Comparison of ENCODE assay signal across 11 mouse cellular contexts in genomic region chr1:106155087-106155567, GRCm38 (mm10). TPM values are rescaled to one million over a fixed set of nuclear protein-coding genes. Genes with fewer than 3 reads are reported as not detected.
A peak's percentile ranks its signal among the peaks of the same experiment; 100 is the strongest.
DNase-seq lines count a peak whose midpoint lies in the region; ATAC-seq and TF ChIP-seq lines count a peak whose summit lies in the region.
"Had no signal": no experiment of that assay in that cellular context is flagged by ENCODE, and none has a peak within 500 bp of the region (broad histone marks: within the 10 kb centered on the region; RNA-seq: fewer than 3 reads in every experiment).

No protein-coding gene starts in this region.

- ATAC-seq in hindbrain, postnatal 0 days = peak; percentile 88
- ATAC-seq in megakaryocyte progenitor cell, adult 5-6 weeks (replicated peaks; ENCODE audit: poor library complexity) = no peak

- H3K27me3 ChIP-seq in hindbrain, postnatal 0 days (ENCODE audit: insufficient read depth, low read length) = no peaks in the 10 kb centered on the region
- H3K27me3 ChIP-seq: limb, embryonic 13.5 days; neural tube, embryonic 12.5 days had no signal

- no peak overlapping the region for H3K4me2 ChIP-seq in hindbrain, postnatal 0 days (ENCODE audit: low read depth, low read length)
- H3K4me2 ChIP-seq: limb, embryonic 13.5 days; neural tube, embryonic 12.5 days had no signal

- intact Hi-C loops in heart, postnatal 25 days (cut with DNase I) = no loop called here

- H3K9me3 ChIP-seq in hindbrain, postnatal 0 days (ENCODE audit: low read length) = no peaks in the 10 kb centered on the region
- H3K9me3 ChIP-seq: heart, embryonic 10.5 days; limb, embryonic 13.5 days; neural tube, embryonic 12.5 days had no signal

- DNase-seq in heart, adult 11 months = peak; percentile 91
- no peak for DNase-seq in heart, postnatal 25 days (ENCODE audit: low spot score)
- DNase-seq in cerebellum, adult 9-11 months = peak; percentile 63
- DNase-seq in hindbrain, postnatal 0 days (ENCODE audit: low spot score) = peak; percentile 72
- DNase-seq in lung, postnatal 10 days = peak; percentile 28
- DNase-seq in adrenal gland, postnatal 4 days (ENCODE audit: low spot score in 2 of 2) = no peak
- no peak for DNase-seq in adrenal gland, adult (ENCODE audit: inconsistent age in 2 of 2, low spot score in 1 of 2)

- no peaks in the 10 kb centered on the region for H3K4me1 ChIP-seq in hindbrain, postnatal 0 days (ENCODE audit: insufficient read depth, low read length)
- H3K4me1 ChIP-seq: heart, embryonic 10.5 days; limb, embryonic 13.5 days; neural tube, embryonic 12.5 days had no signal

- TF ChIP-seq CTCF in hindbrain, postnatal 0 days (IDR thresholded peaks at IDR 0.05; ENCODE audit: low read depth) = no peak

- no peak overlapping the region for H3K9ac ChIP-seq in hindbrain, postnatal 0 days (replicated peaks; ENCODE audit: low read length)
- H3K9ac ChIP-seq: limb, embryonic 13.5 days; neural tube, embryonic 12.5 days had no signal

- peak overlapping the region; percentile 58 for H3K27ac ChIP-seq in hindbrain, postnatal 0 days
- H3K27ac ChIP-seq: heart, embryonic 10.5 days; limb, embryonic 13.5 days; neural tube, embryonic 12.5 days had no signal

- no peaks in the 10 kb centered on the region for H3K36me3 ChIP-seq in hindbrain, postnatal 0 days (ENCODE audit: insufficient read depth, low read length)
- H3K36me3 ChIP-seq: heart, embryonic 10.5 days; limb, embryonic 13.5 days; neural tube, embryonic 12.5 days had no signal

- 44% methylated on average over 10 of the region's 10 CpGs for WGBS in hindbrain, postnatal 0 days

- no peak overlapping the region for H3K4me3 ChIP-seq in hindbrain, postnatal 0 days (ENCODE audit: low read length)
- H3K4me3 ChIP-seq: heart, embryonic 10.5 days; limb, embryonic 13.5 days; neural tube, embryonic 12.5 days had no signal

RNA-seq across cellular contexts. Expression of gene Phlpp1, which starts 16.4 kb away (rescaled TPM):
- 10 to 100 TPM; 15.9 to 19.0 TPM for total RNA-seq in heart, postnatal 25 days (2021)
- total RNA-seq in hindbrain, postnatal 0 days (2014; rRNA removed) = 38.0 and 38.1 TPM in 2 replicates
- 6.0 and 6.4 TPM in 2 replicates for polyA plus RNA-seq in hindbrain, postnatal 0 days (2015; fragmentation: Nextera tagmentation; extraction: Ambion mirVana)
- total RNA-seq in adrenal gland, postnatal 4 days (2021) = 10 to 100 TPM; 18.6 to 19.4 TPM
- total RNA-seq in megakaryocyte progenitor cell, adult 5-6 weeks (2015) = 1.1 and 2.6 TPM in 2 replicates
- total RNA-seq in megakaryocyte progenitor cell, adult 5-6 weeks (2017) = 0.92 and 2.1 TPM in 2 replicates

Comparison
In these comparisons a context has a peak if more than half of its experiments do, and no peak if none do; other contexts are left out.
1. DNase-seq: peak in heart, adult 11 months (single experiment), cerebellum, adult 9-11 months (single experiment), hindbrain, postnatal 0 days (single experiment) and lung, postnatal 10 days (single experiment); none in heart, postnatal 25 days (single experiment), adrenal gland, postnatal 4 days (0 of 2) and adrenal gland, adult (0 of 2).
2. RNA of gene Phlpp1, which starts 16.4 kb away (total RNA-seq): 38.0 to 38.1 TPM in hindbrain, postnatal 0 days, 18.6 to 19.4 TPM in adrenal gland, postnatal 4 days and 15.9 to 19.0 TPM in heart, postnatal 25 days; 0.92 to 2.6 TPM in megakaryocyte progenitor cell, adult 5-6 weeks; every median in the first group is over 4 times any median in the second.